Mouse (Mus musculus) liver, embryonic 14.5 days (tissue): ENCODE measurements around the gene Cyp1b1. TPM values are rescaled to one million over a fixed set of nuclear protein-coding genes. Genes with fewer than 3 reads are reported as not detected.

Source experiments
- ATAC-seq: fragments of 200-750 bp; cut with Nextera tagmentation; 2 replicates; pipeline ENCODE4 v1.8.0; 2017; ENCODE audit warnings: moderate number of reproducible peaks, mild to moderate bottlenecking, moderate library complexity; ENCODE audit not compliant: insufficient read depth
- DNase-seq, 3 experiments: peaks; one replicate each; pipeline ENCODE4 v3.0.0-alpha.2; 2012 to 2013; ENCODE audit warnings: low read depth in 3 of 3, low spot score in 3 of 3
- H3K27ac ChIP-seq: fragments of 300-500 bp; sonication (generic); 2 replicates; pipeline ENCODE4 v1.5.1; 2014; ENCODE audit warnings: moderate library complexity, mild to moderate bottlenecking, control low read depth, inconsistent platforms
- H3K27me3 ChIP-seq: fragments of 300-500 bp; sonication (generic); 2 replicates; pipeline ENCODE4 v1.6.1; 2014; ENCODE audit warnings: mild to moderate bottlenecking, low read length, moderate library complexity; ENCODE audit not compliant: control insufficient read depth, insufficient read depth
- H3K36me3 ChIP-seq: fragments of 300-500 bp; sonication (generic); replicated peaks from 2 replicates; pipeline ENCODE4 v1.6.1; 2014; ENCODE audit warnings: low read depth; ENCODE audit not compliant: control insufficient read depth, insufficient read depth
- H3K4me1 ChIP-seq, 2 experiments: fragments of 200-500 bp in 1 of 2; fragments of 300-500 bp in 1 of 2; sonication (generic) in 1 of 2; replicated peaks; 2 replicates each; pipeline ENCODE4 v1.6.1; 2012 to 2014; ENCODE audit warnings: antibody characterized with exemption in 1 of 2, inconsistent platforms in 1 of 2, low read length in 1 of 2; ENCODE audit not compliant: control insufficient read depth in 2 of 2, insufficient read depth in 2 of 2
- H3K4me2 ChIP-seq: fragments of 300-500 bp; sonication (generic); 2 replicates; pipeline ENCODE4 v1.6.1; 2014; ENCODE audit warnings: low read depth, mild to moderate bottlenecking, control low read depth, moderate library complexity
- H3K4me3 ChIP-seq, 2 experiments: fragments of 200-500 bp in 1 of 2; fragments of 300-500 bp in 1 of 2; sonication (generic) in 1 of 2; 2 replicates each; pipeline ENCODE4 v1.5.1; 2012 to 2014; ENCODE audit warnings: low read depth in 2 of 2, low read length in 2 of 2, mild to moderate bottlenecking in 2 of 2, control low read depth in 1 of 2, inconsistent platforms in 1 of 2, moderate library complexity in 1 of 2; ENCODE audit not compliant: insufficient read depth in 1 of 2
- H3K9ac ChIP-seq: fragments of 300-500 bp; sonication (generic); replicated peaks from 2 replicates; pipeline ENCODE4 v1.6.1; 2014; ENCODE audit warnings: mild to moderate bottlenecking, control low read depth, moderate library complexity
- H3K9me3 ChIP-seq: fragments of 300-500 bp; sonication (generic); 2 replicates; pipeline ENCODE4 v1.6.1; 2016; ENCODE audit warnings: low read length, mixed read lengths; ENCODE audit not compliant: control insufficient read depth
- CTCF ChIP-seq: IDR thresholded peaks from 2 replicates; pipeline ENCODE4 v1.5.1; 2016; ENCODE audit warnings: antibody characterized with exemption, low read depth, control low read depth
- EP300 ChIP-seq: IDR thresholded peaks from 2 replicates; pipeline ENCODE4 v1.6.1; 2016; ENCODE audit warnings: antibody characterized with exemption, low read depth
- WGBS: fragments of 180-500 bp; shearing (Covaris S2); extraction: QIAGEN DNeasy Blood & Tissue Kit; methylation state at CpG from one replicate; pipeline ENCODE4 v1.1.7; 2014; ENCODE audit not compliant: insufficient replicate concordance; 5-methylcytosine and 5-hydroxymethylcytosine counted together
- polyA plus RNA-seq, 2 experiments: library from polyadenylated mRNA; depleted of rRNA in 1 of 2; stranded (reverse) in 1 of 2; unstranded in 1 of 2; fragments of >200 nt; fragmentation: Nextera tagmentation in 1 of 2; extraction: Ambion mirVana in 1 of 2; gene quantifications; 2 replicates each; pipeline versions ENCODE4 v1.2.1 to v1.2.3; 2012 to 2014

The Cyp1b1 gene
- polyA plus RNA-seq, 2 experiments: 0.13 TPM

GRCm38 (mm10) chr17:79742635-79743034, 27.8 kb upstream of the Cyp1b1 start:
- ATAC-seq (no peak), DNase-seq (no peak)
- Histone ChIP-seq H3K9ac (no peak overlapping the region), H3K36me3 (no peaks in the 10 kb centered on the region), H3K4me1 (peaks cover 0 to 4% of the 10 kb centered on the region in 2 experiments; a peak in 1 of 4 replicates), H3K27me3 (no peaks in the 10 kb centered on the region), H3K9me3 (no peaks in the 10 kb centered on the region), H3K4me3 (no peak overlapping the region), H3K27ac (no peak overlapping the region), H3K4me2 (no peak overlapping the region)
- TF ChIP-seq CTCF: no peak
- TF ChIP-seq EP300: no peak
- 63% methylated on average over 5 of the region's 5 CpGs for WGBS

- Histone ChIP-seq H3K4me3 (no peak overlapping the region), H3K9ac (no peak overlapping the region), H3K4me1 (no peaks in the 10 kb centered on the region), H3K27ac (no peak overlapping the region), H3K4me2 (no peak overlapping the region), H3K27me3 (no peaks in the 10 kb centered on the region), H3K36me3 (no peaks in the 10 kb centered on the region), H3K9me3 (no peaks in the 10 kb centered on the region)
- TF ChIP-seq CTCF (no peak), EP300 (no peak)
- DNase-seq (no peak), ATAC-seq (no peak)
- WGBS: 49% methylated on average over 5 of the region's 5 CpGs
Measured at GRCm38 (mm10) chr17:79738847-79739498, 24.1 kb upstream of the Cyp1b1 start.

- H3K27ac ChIP-seq: no peak overlapping the region
- no peaks in the 10 kb centered on the region for H3K36me3 ChIP-seq
- no peak for ATAC-seq
- H3K4me3 ChIP-seq: no peak overlapping the region
- no peak overlapping the region for H3K4me2 ChIP-seq
- H3K9ac ChIP-seq: no peak overlapping the region
- H3K9me3 ChIP-seq: no peaks in the 10 kb centered on the region
- no peak for DNase-seq
- H3K27me3 ChIP-seq: no peaks in the 10 kb centered on the region
- no peak for TF ChIP-seq EP300
- no peak for TF ChIP-seq CTCF
- H3K4me1 ChIP-seq: no peaks in the 10 kb centered on the region
- 54% methylated on average over 3 of the region's 3 CpGs for WGBS
Measured at GRCm38 (mm10) chr17:79737598-79737997, 22.7 kb upstream of the Cyp1b1 start.

- no peak for ATAC-seq
- 54% methylated on average over 4 of the region's 4 CpGs for WGBS
Measured at GRCm38 (mm10) chr17:79733039-79733438, 18.2 kb upstream of the Cyp1b1 start.

GRCm38 (mm10) chr17:79730988-79731387, 16.1 kb upstream of the Cyp1b1 start:
- Histone ChIP-seq H3K4me2 (no peak overlapping the region), H3K27me3 (no peaks in the 10 kb centered on the region; the same call in 1 of the 2 replicates), H3K36me3 (no peaks in the 10 kb centered on the region), H3K4me1 (no peaks in the 10 kb centered on the region), H3K9me3 (no peaks in the 10 kb centered on the region), H3K27ac (no peak overlapping the region), H3K9ac (no peak overlapping the region), H3K4me3 (no peak overlapping the region)
- no peak for DNase-seq
- no peak for TF ChIP-seq EP300
- TF ChIP-seq CTCF: no peak
- no peak for ATAC-seq
- 54% methylated on average over 8 of the region's 8 CpGs for WGBS

More at GRCm38 (mm10) chr17:79733039-79733438, 18.2 kb upstream of the Cyp1b1 start:
- Histone ChIP-seq H3K4me1 (no peaks in the 10 kb centered on the region), H3K27ac (no peak overlapping the region), H3K9ac (no peak overlapping the region), H3K4me3 (no peak overlapping the region), H3K9me3 (no peaks in the 10 kb centered on the region), H3K27me3 (no peaks in the 10 kb centered on the region; the same call in 1 of the 2 replicates), H3K36me3 (no peaks in the 10 kb centered on the region), H3K4me2 (no peak overlapping the region)
- TF ChIP-seq EP300 (no peak), CTCF (no peak)
- no peak for DNase-seq
